Mouse (Mus musculus) kidney, postnatal 10 days (tissue): ENCODE results near the gene Tax1bp1.
A peak's percentile ranks its signal among the peaks of the same experiment; 100 is the strongest.

Experiments
- DNase-seq: peaks from one replicate; pipeline ENCODE4 v3.0.0; 2021; ENCODE audit warnings: mixed read lengths

Gene Tax1bp1

GRCm38 (mm10) chr6:52707815-52708214, 5.7 kb upstream of the Tax1bp1 start:
- DNase-seq, result no peak

GRCm38 (mm10) chr6:52712563-52712962, 966 bp upstream of the Tax1bp1 start:
- DNase-seq, result no peak

- peak; percentile 84 for DNase-seq
These were observed 474 bp downstream of the Tax1bp1 start for GRCm38 (mm10) chr6:52713897-52714509.

- no peak for DNase-seq
These were observed 4.1 kb downstream of the Tax1bp1 start for GRCm38 (mm10) chr6:52717493-52718192.

- peak; percentile 80 for DNase-seq
These were observed 11.4 kb downstream of the Tax1bp1 start for GRCm38 (mm10) chr6:52724805-52725439.

GRCm38 (mm10) chr6:52730338-52730737, 16.8 kb downstream of the Tax1bp1 start:
- DNase-seq, result no peak

GRCm38 (mm10) chr6:52734630-52735029, 21.1 kb downstream of the Tax1bp1 start:
- no peak for DNase-seq

- DNase-seq, result no peak
These were observed 39.3 kb downstream of the Tax1bp1 start for GRCm38 (mm10) chr6:52752832-52753231.

- DNase-seq, result no peak
These were observed 51.7 kb downstream of the Tax1bp1 start for GRCm38 (mm10) chr6:52765206-52765605.

- no peak for DNase-seq
These were observed 57.3 kb downstream of the Tax1bp1 start for GRCm38 (mm10) chr6:52770789-52771188.

GRCm38 (mm10) chr6:52773132-52773531, 59.6 kb downstream of the Tax1bp1 start:
- no peak for DNase-seq

- DNase-seq, result no peak
These were observed 61.8 kb downstream of the Tax1bp1 start for GRCm38 (mm10) chr6:52775350-52775749.

GRCm38 (mm10) chr6:52775956-52776355, 62.4 kb downstream of the Tax1bp1 start:
- no peak for DNase-seq

GRCm38 (mm10) chr6:52777034-52777433, 63.5 kb downstream of the Tax1bp1 start:
- no peak for DNase-seq

- no peak for DNase-seq
These were observed 65.0 kb downstream of the Tax1bp1 start for GRCm38 (mm10) chr6:52778523-52778922.

- DNase-seq, result no peak
These were observed 66.0 kb downstream of the Tax1bp1 start for GRCm38 (mm10) chr6:52779546-52779945.

GRCm38 (mm10) chr6:52790316-52790715, 76.8 kb downstream of the Tax1bp1 start:
- no peak for DNase-seq

- DNase-seq, result no peak
These were observed 77.3 kb downstream of the Tax1bp1 start for GRCm38 (mm10) chr6:52790781-52791180.

- DNase-seq, result no peak
These were observed 78.9 kb downstream of the Tax1bp1 start for GRCm38 (mm10) chr6:52792455-52792854.

GRCm38 (mm10) chr6:52795029-52795841, 81.7 kb downstream of the Tax1bp1 start:
- DNase-seq, result no peak

- DNase-seq, result peak; percentile 60
These were observed 82.6 kb downstream of the Tax1bp1 start for GRCm38 (mm10) chr6:52796035-52796598.

GRCm38 (mm10) chr6:52796691-52797090, 83.2 kb downstream of the Tax1bp1 start:
- no peak for DNase-seq

- DNase-seq, result peak; percentile 22
These were observed 83.8 kb downstream of the Tax1bp1 start for GRCm38 (mm10) chr6:52797252-52797800.
